Mouse (Mus musculus): Measurements from ENCODE around the gene D630045J12Rik. TPM values are rescaled to one million over a fixed set of nuclear protein-coding genes. Genes with fewer than 3 reads are reported as not detected.

D630045J12Rik gene
- polyA plus RNA-seq, 1 experiment from 2014 or later = 3.5 TPM

DNA sequence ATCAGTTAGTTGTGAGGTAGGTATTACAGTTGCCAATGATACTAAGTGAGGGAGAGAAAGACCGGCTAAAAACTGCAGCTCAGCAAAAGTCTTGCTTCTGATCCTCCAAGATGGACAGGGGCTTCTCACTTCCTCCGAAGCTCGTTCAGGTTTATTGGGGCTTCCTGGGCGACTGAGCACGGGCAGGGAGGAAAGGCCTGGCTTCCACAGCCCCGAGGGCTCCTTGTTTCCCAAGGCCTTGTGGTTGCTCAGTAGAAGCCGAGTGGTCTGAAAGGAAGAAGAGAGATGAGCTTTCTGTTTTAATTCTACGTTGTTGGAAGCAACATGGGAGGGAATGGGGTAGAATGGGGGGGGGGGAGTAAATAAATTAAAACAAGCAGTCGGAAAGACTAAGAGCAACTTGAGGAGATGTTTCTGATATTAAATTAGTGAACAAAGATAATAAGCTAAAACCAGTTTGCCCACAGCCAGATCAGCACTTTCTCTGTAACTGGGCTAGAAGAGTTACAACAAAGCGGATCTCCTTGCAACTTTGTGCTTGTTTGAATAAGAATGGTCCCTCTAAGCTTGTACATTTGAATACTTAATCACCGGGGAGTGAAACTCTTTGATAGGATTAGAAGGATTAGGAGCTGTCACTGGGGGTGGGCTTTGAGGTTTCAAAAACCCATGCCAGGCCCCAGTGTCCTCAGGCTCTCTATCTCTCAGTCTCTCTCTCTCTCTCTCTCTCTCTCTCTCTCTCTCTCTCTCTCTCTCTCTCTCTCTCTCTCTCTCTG is 39.2 kb upstream of the D630045J12Rik start:
- no peak overlapping the region for H3K9ac ChIP-seq (ENCODE audit: low read depth, low read length)
- ATAC-seq (replicated peaks; ENCODE audit: low FRiP score, low read depth) (no peak), DNase-seq (ENCODE audit: low spot score) (no peak)
- no peak for TF ChIP-seq CTCF (IDR thresholded peaks at IDR 0.05; ENCODE audit: low read depth)
- no peak overlapping the region for H3K4me3 ChIP-seq (replicated peaks; ENCODE audit: low read depth, low read length)
- H3K4me1 ChIP-seq (replicated peaks; ENCODE audit: insufficient read depth, low read length) = no peaks in the 10 kb centered on the region
- H3K27me3 ChIP-seq (ENCODE audit: insufficient read depth, low read length) = no peaks in the 10 kb centered on the region
- 70% methylated on average over 11 of the region's 11 CpGs for WGBS
- no peak overlapping the region for H3K4me2 ChIP-seq (ENCODE audit: low read length)
- H3K9me3 ChIP-seq (replicated peaks; ENCODE audit: low read length) = no peaks in the 10 kb centered on the region
- no peak overlapping the region for H3K27ac ChIP-seq
- peaks cover 34% of the 10 kb centered on the region for H3K36me3 ChIP-seq (ENCODE audit: insufficient read depth, low read length)

DNA sequence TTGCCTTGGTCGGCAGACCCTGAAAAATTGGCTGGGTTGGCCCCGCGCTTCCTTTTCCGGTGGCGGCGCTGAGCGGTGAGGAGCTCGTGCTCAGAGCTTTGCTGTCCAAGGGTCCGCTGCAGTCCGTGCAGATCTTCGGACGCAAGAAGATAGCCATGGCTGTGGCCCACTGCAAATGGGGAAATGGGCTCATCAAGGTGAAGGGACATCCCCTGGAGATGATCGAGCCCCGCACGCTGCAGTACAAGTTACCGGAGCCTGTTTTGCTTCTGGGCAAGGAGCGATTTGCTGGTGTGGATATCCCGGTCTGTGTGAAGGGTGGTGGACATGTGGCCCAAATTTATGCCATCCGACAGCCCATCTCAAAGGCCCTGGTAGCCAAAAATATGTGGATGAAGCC is 30.6 kb upstream of the D630045J12Rik start:
- Histone ChIP-seq H3K27me3 (ENCODE audit: insufficient read depth, low read length) (no peaks in the 10 kb centered on the region), H3K9ac (ENCODE audit: low read depth, low read length) (no peak overlapping the region), H3K4me3 (replicated peaks; ENCODE audit: low read depth, low read length) (no peak overlapping the region), H3K4me1 (replicated peaks; ENCODE audit: insufficient read depth, low read length) (no peaks in the 10 kb centered on the region), H3K36me3 (ENCODE audit: insufficient read depth, low read length) (peaks cover 22% of the 10 kb centered on the region), H3K27ac (no peak overlapping the region), H3K4me2 (ENCODE audit: low read length) (no peak overlapping the region), H3K9me3 (replicated peaks; ENCODE audit: low read length) (no peaks in the 10 kb centered on the region)
- no peak for TF ChIP-seq CTCF (IDR thresholded peaks at IDR 0.05; ENCODE audit: low read depth)
- 97% methylated on average over 19 of the region's 19 CpGs for WGBS
- no peak for ATAC-seq (replicated peaks; ENCODE audit: low FRiP score, low read depth)
- DNase-seq (ENCODE audit: low spot score) = no peak

DNA sequence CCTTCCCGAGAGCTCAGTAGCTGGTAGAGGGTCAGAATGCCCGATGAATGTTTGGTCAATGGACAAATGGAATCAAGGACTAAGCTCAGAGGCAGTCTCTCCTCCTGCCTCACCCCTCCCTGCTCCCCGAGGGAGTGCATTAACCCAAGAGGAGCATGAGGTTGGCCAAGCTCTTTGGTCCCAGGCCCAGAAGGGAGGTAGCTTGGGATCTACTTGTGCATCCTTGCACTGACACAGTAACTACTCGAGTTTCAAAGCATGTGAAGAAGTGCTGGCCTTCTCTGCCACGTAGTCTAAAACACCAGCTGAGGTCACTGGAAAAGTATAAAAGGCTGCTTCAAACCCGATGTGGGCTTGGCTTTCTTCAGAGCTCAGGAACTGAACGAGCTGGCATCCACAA is 10.7 kb upstream of the D630045J12Rik start:
- no peaks in the 10 kb centered on the region for H3K36me3 ChIP-seq (ENCODE audit: insufficient read depth, low read length)
- no peaks in the 10 kb centered on the region for H3K4me1 ChIP-seq (replicated peaks; ENCODE audit: insufficient read depth, low read length)
- no peak overlapping the region for H3K9ac ChIP-seq (ENCODE audit: low read depth, low read length)
- WGBS = 64% methylated on average over 7 of the region's 7 CpGs
- H3K27me3 ChIP-seq (ENCODE audit: insufficient read depth, low read length) = no peaks in the 10 kb centered on the region
- H3K4me2 ChIP-seq (ENCODE audit: low read length) = no peak overlapping the region
- H3K4me3 ChIP-seq (replicated peaks; ENCODE audit: low read depth, low read length) = no peak overlapping the region
- H3K9me3 ChIP-seq (replicated peaks; ENCODE audit: low read length) = no peaks in the 10 kb centered on the region
- TF ChIP-seq CTCF (IDR thresholded peaks at IDR 0.05; ENCODE audit: low read depth) = no peak
- no peak for DNase-seq (ENCODE audit: low spot score)
- ATAC-seq (replicated peaks; ENCODE audit: low FRiP score, low read depth) = no peak
- no peak overlapping the region for H3K27ac ChIP-seq

DNA sequence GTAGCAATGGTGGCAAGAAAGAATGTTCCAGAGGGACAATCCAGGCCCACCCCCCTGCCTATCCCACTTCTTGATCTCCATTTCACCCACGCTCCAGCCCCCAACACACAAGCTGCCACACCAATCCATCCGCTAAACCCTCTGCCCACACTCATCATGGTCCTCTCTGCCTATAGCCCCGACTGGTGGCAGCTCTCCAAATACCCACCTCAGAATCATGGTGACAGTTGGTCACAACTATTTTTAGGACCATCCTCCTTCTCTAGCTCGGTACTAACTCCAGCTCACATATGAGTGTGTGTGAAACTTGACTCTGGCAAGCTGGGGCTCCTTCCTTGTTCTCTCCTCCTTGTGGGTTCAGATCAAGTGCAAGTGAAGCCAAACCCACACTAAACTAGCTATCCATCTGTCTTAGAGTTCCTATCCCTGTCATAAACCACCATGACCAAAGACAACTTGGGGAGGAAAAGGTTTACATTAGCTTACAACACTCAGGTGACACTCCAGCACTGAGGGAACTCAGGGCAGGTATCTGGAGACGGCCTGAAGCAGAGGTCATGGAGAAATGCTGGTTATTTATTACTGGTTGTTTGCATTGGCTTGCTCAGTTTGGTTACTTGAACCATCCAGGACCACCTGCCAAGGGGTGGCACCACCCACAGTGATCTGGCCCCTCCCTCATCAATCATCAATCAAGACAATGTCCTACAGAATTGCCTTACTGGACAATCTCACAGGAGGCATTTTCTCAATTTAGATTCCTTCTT is 9.8 kb upstream of the D630045J12Rik start:
- Histone ChIP-seq H3K36me3 (ENCODE audit: insufficient read depth, low read length) (no peaks in the 10 kb centered on the region), H3K9ac (ENCODE audit: low read depth, low read length) (no peak overlapping the region), H3K27me3 (ENCODE audit: insufficient read depth, low read length) (no peaks in the 10 kb centered on the region), H3K27ac (no peak overlapping the region), H3K9me3 (replicated peaks; ENCODE audit: low read length) (no peaks in the 10 kb centered on the region), H3K4me3 (replicated peaks; ENCODE audit: low read depth, low read length) (no peak overlapping the region), H3K4me2 (ENCODE audit: low read length) (no peak overlapping the region), H3K4me1 (replicated peaks; ENCODE audit: insufficient read depth, low read length) (no peaks in the 10 kb centered on the region)
- DNase-seq (ENCODE audit: low spot score) = no peak
- 59% methylated on average over 5 of the region's 5 CpGs for WGBS
- ATAC-seq (replicated peaks; ENCODE audit: low FRiP score, low read depth) = no peak
- TF ChIP-seq CTCF (IDR thresholded peaks at IDR 0.05; ENCODE audit: low read depth) = no peak

DNA sequence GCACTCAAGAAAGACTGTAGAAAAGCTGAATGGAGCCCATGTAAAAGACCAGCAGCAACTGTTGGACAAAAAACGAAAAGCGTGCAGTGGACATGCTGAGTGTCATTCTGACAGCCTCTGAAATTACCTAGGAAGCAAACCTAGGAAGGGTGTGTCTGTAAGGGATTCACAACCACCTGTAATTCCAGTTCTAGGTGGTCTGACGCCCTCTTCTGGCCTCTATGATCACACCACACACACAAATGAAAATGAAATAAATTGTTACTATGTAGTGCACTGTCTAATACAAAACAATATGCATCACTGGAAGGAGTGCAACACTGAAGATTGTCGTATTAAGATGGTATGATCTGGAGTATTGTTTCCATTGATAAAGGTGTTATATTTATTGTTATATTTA is 8.1 kb upstream of the D630045J12Rik start:
- no peak overlapping the region for H3K4me3 ChIP-seq (replicated peaks; ENCODE audit: low read depth, low read length)
- H3K27ac ChIP-seq = no peak overlapping the region
- TF ChIP-seq CTCF (IDR thresholded peaks at IDR 0.05; ENCODE audit: low read depth) = peak; percentile 38; the same call in 1 of the 2 replicates
- H3K9me3 ChIP-seq (replicated peaks; ENCODE audit: low read length) = no peaks in the 10 kb centered on the region
- H3K4me1 ChIP-seq (replicated peaks; ENCODE audit: insufficient read depth, low read length) = no peaks in the 10 kb centered on the region
- H3K36me3 ChIP-seq (ENCODE audit: insufficient read depth, low read length) = no peaks in the 10 kb centered on the region
- no peak overlapping the region for H3K4me2 ChIP-seq (ENCODE audit: low read length)
- H3K27me3 ChIP-seq (ENCODE audit: insufficient read depth, low read length) = no peaks in the 10 kb centered on the region
- no peak for ATAC-seq (replicated peaks; ENCODE audit: low FRiP score, low read depth)
- H3K9ac ChIP-seq (ENCODE audit: low read depth, low read length) = no peak overlapping the region
- 74% methylated on average over 4 of the region's 4 CpGs for WGBS
- no peak for DNase-seq (ENCODE audit: low spot score)

DNA sequence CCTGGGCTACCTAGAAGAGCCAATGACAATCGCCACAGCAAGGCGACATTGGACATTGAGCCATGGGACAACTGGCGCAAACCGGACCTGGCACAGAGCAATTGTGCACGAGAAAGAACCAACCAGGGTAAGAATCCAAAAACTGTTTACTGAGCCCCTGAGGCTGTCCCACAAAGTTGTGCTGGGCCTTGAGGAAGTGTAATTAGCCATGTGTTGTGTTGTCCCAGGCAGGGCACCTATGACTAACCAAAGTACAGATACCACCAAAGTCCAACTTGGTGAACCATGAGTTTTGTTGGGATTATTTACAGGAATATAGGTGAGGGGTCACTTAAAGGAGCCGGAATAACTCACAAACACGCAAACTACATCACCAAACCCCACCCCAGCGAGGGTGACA is 3.7 kb upstream of the D630045J12Rik start:
- DNase-seq (ENCODE audit: low spot score) (no peak), ATAC-seq (replicated peaks; ENCODE audit: low FRiP score, low read depth) (peak; percentile 64)
- H3K9me3 ChIP-seq (replicated peaks; ENCODE audit: low read length) = no peaks in the 10 kb centered on the region
- H3K4me3 ChIP-seq (replicated peaks; ENCODE audit: low read depth, low read length) = no peak overlapping the region
- no peaks in the 10 kb centered on the region for H3K27me3 ChIP-seq (ENCODE audit: insufficient read depth, low read length)
- H3K4me1 ChIP-seq (replicated peaks; ENCODE audit: insufficient read depth, low read length) = 0 out of 2 replicates have a peak, but pooled peaks cover 4% of the 10 kb centered on the region
- no peak for TF ChIP-seq CTCF (IDR thresholded peaks at IDR 0.05; ENCODE audit: low read depth)
- H3K27ac ChIP-seq = no peak overlapping the region
- H3K4me2 ChIP-seq (ENCODE audit: low read length) = no peak overlapping the region
- no peaks in the 10 kb centered on the region for H3K36me3 ChIP-seq (ENCODE audit: insufficient read depth, low read length)
- 93% methylated on average over 8 of the region's 8 CpGs for WGBS
- no peak overlapping the region for H3K9ac ChIP-seq (ENCODE audit: low read depth, low read length)

Data from kidney, postnatal 0 days (tissue).